Mouse (Mus musculus): Measurements from ENCODE around the gene St8sia1.

Gene St8sia1

DNA sequence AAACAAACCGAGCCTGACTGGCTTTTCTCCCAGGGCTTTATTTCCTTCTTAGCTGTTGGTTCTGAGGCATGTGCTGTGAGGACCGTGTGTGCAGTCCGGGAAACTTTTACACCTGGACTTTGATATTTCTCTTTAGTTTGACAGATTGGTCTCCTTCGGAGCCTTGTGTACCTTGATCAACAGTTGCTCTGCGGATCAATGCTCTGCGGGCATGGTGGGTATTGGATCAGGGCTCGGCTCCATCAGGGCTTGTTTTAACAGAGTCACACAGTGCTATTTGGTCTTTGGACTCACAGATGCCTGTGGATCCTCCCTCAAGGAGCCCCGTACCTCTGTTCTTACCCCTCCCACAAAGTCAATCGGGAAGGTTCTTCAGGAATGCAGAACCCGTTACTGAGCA is 150.2 kb downstream of the St8sia1 start:
- in situ Hi-C loops (cut with MboI; ENCODE audit: low pct_unique_long_range_greater_than_20kb in 1 of 2, low sequenced_read_pairs in 2 of 2, unreplicated experiment in 1 of 2): no loop called here

DNA sequence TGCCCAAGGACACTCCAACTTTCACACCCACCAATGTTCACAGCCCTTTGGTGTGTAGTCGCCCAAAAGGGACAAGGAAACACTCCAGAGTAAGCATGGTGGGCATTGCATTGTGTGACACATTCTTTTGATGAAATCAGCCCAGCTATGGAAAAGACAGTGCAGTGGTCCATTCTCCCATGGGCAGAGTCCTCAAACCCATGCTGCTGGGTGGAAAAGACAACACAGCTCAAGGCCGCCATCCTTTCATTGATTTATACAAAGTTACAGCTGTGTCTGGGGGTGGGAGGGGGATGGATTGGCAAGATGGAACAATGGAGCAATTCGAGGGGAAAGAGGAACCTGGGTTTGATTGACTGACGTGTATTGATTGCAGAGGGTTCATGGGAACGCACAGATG is 151.3 kb downstream of the St8sia1 start:
- in situ Hi-C loops (cut with MboI; ENCODE audit: low pct_unique_long_range_greater_than_20kb in 1 of 2, low sequenced_read_pairs in 2 of 2, unreplicated experiment in 1 of 2): no loop called here

DNA sequence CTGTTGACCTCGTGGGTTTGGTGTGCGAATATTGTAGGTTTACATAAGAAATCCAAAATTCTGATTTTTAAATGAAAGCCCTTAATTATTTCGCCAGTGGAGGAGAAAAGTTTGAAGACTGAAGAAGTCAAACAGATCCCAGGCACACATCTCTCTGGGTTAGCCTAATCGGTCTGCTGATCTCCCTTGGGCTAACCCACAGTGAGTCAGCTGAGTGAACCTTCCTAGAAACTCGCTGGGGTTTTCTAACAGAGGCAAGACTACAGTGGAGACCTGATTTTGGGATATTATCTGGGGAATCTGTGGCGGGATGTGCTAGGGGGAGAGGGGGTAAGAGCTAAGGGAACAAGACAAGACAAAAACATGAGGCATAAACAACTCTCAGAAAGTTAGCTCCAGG is 154.0 kb downstream of the St8sia1 start:
- in situ Hi-C loops (cut with MboI; ENCODE audit: low pct_unique_long_range_greater_than_20kb in 1 of 2, low sequenced_read_pairs in 2 of 2, unreplicated experiment in 1 of 2): no loop called here

DNA sequence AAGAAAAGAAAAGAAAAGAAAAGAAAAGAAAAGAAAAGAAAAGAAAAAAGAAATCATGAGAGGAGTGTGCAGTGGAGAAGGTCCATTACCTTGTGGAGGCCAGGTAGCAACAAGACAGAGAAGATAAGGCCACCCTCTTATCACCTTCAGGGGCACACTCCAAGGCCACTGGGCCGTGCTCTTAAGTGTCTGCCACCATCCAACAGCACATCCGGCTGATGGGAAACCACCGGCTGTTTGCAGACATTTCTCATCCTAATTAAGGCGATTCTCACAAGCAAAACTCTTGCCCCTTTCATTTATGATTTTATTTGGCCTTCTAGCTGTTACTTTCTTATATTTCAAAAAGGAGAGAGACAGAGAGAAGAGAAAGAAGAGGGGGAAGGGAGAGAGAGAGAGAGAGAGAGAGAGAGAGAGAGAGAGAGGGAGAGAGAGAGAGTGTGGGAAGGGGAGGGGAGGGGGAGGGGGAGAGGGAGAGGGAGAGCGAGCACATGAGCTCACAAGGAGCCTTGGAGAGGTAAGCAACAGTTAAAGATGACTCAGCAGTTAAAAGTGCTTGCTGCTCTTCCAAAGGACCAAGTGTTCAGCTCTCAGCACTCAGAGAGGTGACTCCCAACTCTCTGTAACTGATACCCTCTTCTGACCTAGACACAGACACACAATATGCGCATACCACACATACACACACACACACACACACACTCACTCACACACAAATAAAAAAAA is 154.7 kb downstream of the St8sia1 start:
- in situ Hi-C loops (cut with MboI; ENCODE audit: low pct_unique_long_range_greater_than_20kb in 1 of 2, low sequenced_read_pairs in 2 of 2, unreplicated experiment in 1 of 2): no loop called here

DNA sequence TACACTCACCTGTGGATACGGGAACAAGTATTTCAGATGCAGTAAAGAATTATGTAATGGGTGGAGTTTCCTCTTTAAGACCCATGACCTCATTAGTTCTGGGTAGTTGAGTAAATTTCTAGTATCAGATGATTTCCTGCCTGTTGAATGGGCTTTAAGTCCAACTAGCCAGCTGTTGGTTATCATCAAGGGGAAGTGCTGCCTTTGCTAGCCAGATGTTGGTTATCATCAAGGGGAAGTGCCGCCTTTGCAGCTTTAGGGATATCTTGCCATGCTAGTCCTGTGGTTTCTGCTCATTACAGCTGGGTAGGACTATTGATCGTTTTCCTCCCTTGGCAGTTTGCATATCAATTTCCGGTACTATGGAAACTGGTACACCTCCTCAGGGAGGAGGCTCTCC is 157.9 kb downstream of the St8sia1 start:
- in situ Hi-C loops (cut with MboI; ENCODE audit: low pct_unique_long_range_greater_than_20kb in 1 of 2, low sequenced_read_pairs in 2 of 2, unreplicated experiment in 1 of 2): no loop called here

DNA sequence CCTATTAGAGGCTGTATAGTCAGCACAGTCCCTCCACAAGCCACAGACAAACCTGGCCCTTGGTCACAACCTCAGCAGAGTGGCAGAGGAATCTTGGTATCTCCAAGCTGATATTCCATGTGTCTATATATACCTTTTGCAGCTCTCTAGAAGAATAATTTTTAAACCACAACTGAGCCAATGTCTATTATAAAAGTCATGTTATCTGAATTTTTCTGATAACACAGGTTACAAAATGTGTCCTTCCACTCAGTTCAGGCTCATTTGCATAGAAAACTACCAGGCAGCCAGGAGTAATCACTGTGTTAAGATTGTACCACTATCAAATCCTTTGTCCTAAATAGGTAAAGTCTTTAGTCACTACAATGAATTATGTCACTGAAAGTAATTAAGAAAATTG is 159.8 kb downstream of the St8sia1 start, which contains the start of gene Sult6b2:
TSS of gene Sult6b2 (minus strand) at position 101 of the 400 bp plus-strand sequence.
- in situ Hi-C loops (cut with MboI; ENCODE audit: low pct_unique_long_range_greater_than_20kb in 1 of 2, low sequenced_read_pairs in 2 of 2, unreplicated experiment in 1 of 2): no loop called here

DNA sequence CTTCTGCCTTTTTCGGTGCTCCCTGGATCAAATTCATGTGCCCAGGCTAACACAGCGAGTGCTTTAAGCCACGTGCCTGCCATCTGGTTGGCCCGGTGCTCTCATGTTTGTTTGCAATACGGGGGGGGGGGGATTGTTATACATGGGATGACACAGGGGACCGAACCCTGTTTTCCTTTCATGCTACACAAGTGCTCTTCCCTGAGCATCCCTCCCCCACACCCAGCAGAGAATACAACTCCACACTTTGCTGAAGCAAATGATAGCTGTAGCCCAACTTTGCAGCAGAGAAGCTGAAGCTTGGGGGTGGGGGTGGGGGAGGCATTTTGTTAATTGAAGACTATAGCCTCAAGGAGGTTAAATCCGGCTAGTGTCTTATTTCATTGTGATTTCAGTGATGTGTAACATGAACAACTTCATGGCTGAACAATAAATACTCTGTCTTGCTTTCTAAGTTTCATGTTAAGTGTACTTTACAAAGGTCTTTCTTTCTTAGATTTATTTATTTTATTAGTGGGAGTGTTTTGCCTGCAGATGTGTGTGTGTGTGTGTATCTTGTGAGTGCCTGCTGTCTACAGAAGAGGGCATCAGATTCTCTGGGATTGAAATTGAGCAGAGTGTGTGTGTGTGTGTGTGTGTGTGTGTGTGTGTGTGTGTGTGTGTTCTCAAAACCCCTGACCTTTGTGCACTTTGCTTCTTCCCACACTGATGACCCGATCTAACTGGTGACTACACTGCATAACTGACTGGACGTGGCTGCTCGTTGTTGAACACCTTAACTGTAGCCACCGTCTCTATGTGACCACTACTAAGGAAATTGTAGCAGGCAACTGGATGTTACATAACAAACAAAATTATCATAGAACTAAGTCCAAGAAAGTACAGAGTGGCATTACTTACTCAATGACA is 161.4 kb downstream of the St8sia1 start:
- in situ Hi-C loops (cut with MboI; ENCODE audit: low pct_unique_long_range_greater_than_20kb in 1 of 2, low sequenced_read_pairs in 2 of 2, unreplicated experiment in 1 of 2): no loop called here

DNA sequence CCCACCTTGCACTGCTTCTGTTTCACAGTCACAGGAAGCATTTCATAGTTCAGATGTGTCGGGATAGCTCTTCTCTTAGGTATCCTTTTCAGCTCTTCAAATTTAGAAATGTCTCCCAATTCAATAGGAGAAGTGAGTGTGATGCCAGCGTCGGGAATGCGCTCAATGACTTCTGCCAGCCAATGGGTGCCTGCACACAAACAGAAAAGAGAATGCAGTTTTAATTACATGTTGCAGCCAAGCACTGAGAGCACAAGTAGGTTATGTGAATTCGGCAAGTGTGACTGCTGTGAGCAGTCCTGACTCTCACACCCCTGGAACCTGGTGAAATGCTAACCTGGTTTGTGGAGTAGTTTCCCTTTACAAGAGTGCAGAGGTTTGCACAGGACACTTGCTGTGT is 162.6 kb downstream of the St8sia1 start:
- in situ Hi-C loops (cut with MboI; ENCODE audit: low pct_unique_long_range_greater_than_20kb in 1 of 2, low sequenced_read_pairs in 2 of 2, unreplicated experiment in 1 of 2): no loop called here

DNA sequence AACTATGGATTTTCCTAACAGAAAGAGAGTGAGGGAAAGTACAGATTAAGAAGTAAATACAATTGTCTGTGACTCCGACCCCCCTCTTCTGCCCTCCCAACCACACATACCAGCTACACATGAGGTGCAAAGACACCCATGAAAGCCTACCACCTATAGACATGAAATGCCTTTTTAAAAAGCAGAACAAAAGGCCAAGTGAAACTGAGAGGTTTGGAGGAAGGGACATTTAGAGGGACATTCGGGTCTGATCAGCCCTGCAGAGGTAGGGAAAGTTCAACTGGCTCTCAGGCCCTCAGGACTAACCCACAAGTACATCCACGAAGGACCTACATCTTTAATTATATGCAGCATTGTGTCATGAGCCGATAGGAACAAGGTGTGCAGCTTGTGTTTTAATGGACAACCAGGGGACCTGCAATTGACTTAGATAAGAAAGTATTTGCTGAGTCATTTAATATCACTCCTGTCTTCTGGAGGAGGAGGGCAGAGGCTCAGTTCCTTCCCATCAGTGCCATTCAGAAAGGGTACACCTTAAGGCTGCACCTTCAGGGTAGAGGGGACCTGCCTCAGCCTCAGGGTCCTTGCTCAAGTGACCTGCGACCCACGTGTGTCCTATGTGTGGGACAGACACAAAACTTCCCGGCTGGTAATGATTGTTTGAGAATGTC is 164.4 kb downstream of the St8sia1 start:
- in situ Hi-C loops (cut with MboI; ENCODE audit: low pct_unique_long_range_greater_than_20kb in 1 of 2, low sequenced_read_pairs in 2 of 2, unreplicated experiment in 1 of 2): no loop called here

DNA sequence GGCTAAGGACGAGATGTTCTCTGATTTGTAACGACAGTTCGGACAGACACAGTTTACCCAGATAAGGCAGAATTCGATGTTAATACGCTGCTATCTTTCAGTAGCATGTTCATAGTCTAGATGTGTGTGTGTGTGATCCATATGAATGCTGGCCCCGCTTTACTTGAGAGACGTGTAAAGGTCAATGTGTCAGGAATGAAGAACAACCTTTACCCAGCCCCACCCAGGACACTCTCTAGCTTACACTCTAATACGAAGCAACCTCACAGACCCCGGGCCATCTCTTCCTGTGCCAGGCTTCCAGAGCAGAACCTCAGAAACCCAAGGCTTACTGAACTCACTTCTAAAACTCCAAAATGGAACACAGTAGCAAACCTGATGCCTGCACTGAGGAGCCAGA is 165.4 kb downstream of the St8sia1 start:
- in situ Hi-C loops (cut with MboI; ENCODE audit: low pct_unique_long_range_greater_than_20kb in 1 of 2, low sequenced_read_pairs in 2 of 2, unreplicated experiment in 1 of 2): no loop called here

DNA sequence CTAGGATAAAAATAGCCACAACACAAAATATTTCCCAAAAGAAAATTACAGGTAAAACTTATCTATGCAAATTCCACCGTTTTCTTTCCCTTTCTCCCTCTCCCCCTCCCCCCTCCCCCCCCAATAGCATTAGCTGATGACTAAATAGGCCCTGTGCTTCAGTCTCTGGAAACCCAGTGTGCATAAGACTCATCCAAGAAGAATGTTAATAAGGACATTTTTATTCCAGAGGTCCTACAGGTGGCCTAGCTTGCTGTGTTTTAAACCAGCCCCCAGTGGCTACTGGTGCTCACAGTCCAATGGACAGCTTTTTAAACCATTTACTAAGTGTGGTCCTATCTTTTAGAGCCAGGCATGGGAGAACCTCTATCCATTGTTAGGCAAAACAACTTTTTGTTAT is 166.3 kb downstream of the St8sia1 start:
- in situ Hi-C loops (cut with MboI; ENCODE audit: low pct_unique_long_range_greater_than_20kb in 1 of 2, low sequenced_read_pairs in 2 of 2, unreplicated experiment in 1 of 2): no loop called here

DNA sequence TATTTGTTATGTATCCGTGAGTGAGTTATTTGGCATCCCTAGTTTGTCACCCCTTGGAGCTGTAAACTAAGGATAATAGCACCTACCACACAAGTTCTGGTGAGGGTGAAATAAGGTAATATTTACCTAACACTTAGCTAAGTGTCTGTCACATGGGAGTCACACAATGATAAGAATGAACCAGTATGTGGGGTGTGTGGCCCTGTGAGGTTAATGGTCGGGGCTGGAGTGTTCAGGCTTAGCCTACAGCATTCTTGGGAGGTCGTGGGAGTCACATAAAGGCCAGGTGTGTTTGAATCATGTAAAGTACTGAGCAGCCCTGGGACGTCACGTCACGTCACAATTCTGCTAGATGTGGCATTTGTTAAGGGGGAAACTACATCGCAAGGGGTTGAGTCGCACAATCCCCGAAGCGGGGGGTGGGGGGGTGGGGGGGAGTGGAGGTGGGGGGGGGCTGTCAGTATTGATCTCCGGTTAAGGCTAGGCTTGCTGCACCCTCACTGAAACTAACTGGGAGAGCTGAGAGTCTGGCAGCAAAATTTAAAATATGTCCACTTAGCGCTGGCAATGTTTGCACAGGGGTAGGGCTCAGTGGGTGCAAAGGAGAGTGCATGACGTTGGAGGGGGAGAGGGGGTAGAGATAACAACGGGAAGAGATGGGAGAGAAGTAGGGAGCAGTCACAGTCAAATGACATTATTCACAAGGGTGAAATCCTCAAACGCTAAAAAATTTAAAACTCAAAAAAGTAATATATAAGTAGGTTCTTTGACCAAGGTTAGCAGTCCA is 168.4 kb downstream of the St8sia1 start:
- in situ Hi-C loops (cut with MboI; ENCODE audit: low pct_unique_long_range_greater_than_20kb in 1 of 2, low sequenced_read_pairs in 2 of 2, unreplicated experiment in 1 of 2): no loop called here

DNA sequence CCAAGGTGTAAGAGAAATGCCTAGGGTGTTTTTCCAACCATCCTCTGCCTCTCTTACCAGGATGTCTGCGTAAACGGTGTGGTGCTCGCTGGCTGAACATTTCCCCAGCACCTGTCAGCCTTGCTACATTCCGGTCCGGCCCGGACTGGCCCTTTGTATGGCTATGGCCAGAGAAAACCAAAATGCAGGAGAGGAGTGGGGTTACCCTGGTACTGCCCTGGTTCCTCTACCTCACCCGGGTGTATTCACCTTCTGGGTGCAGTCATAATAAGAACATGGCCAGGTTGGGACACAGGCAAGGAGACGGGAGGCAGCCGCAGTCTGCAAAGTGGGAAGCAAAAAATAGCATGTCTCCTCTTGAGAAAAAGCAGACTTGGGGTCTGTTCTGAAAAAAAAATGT is 169.2 kb downstream of the St8sia1 start:
- in situ Hi-C loops (cut with MboI; ENCODE audit: low pct_unique_long_range_greater_than_20kb in 1 of 2, low sequenced_read_pairs in 2 of 2, unreplicated experiment in 1 of 2): no loop called here

DNA sequence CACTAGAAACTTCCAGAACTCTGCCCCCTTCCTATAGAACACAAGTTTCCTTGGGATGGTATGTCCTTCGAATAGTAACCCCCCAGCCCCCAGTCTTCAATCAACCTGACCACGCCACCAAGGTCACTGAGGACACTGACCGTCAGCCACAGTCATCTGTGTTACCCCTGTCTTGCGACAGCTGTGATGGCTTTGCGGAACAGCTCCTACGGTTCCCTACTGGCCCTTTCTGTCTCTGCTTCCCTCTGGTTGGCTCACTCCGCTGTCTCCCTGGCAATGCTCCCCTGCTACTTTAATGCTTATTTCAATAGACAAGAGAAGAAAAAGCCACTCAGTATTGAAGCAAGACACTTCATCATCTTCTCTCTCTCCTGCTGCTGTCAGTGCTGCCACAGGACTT is 170.8 kb downstream of the St8sia1 start:
- in situ Hi-C loops (cut with MboI; ENCODE audit: low pct_unique_long_range_greater_than_20kb in 1 of 2, low sequenced_read_pairs in 2 of 2, unreplicated experiment in 1 of 2): no loop called here

DNA sequence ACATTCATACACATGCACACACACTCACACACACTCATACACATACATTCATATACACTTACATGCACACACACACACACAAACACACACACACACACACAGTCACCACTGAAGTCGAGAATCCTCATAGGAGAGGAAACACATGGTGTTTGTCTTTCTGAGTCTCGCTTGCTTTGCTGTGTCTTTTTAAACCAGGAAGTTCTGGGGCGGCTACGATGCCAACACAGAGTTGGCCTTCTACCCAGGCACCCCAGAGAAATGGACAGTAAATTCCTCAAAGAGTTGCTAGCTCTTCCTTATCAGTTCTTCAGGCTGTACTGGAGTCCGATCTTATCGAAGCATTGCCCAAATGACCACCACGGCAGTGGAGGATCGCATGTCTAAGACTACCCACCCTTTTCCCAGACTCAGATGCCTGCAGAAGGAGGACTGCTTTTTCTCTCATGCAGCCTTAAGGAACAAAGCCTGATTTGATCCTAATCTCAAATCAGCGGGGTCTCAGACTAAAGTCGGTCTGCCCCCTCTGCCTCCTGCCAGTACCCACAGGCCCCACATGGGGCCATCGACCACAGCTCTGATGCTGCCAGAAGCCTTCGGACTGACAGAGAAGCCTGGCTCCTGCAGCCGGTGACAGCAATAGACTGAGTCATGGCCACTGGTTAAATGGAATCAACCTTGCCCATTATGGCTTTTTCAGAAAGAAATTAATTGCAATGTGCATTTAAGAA is 171.8 kb downstream of the St8sia1 start:
- in situ Hi-C loops (cut with MboI; ENCODE audit: low pct_unique_long_range_greater_than_20kb in 1 of 2, low sequenced_read_pairs in 2 of 2, unreplicated experiment in 1 of 2): no loop called here

DNA sequence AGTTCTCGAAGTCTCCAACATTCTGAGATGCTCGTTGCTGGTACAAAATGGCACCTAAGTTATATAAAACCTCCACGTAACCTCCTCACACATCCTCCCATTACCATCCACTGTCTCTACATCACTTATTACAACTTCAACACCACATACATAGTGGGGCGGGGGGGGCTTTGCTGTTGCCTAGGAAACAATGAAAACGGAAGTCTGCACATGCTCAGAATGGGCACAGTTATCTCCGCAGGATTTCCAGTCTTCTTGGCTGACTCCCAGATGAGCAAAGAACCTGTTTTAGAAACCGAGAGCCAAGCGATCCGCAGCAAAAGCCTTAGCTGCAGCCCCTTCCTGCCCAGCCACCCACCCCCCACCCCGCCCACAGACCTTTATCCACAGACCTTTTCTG is 174.5 kb downstream of the St8sia1 start:
- in situ Hi-C loops (cut with MboI; ENCODE audit: low pct_unique_long_range_greater_than_20kb in 1 of 2, low sequenced_read_pairs in 2 of 2, unreplicated experiment in 1 of 2): no loop called here

DNA sequence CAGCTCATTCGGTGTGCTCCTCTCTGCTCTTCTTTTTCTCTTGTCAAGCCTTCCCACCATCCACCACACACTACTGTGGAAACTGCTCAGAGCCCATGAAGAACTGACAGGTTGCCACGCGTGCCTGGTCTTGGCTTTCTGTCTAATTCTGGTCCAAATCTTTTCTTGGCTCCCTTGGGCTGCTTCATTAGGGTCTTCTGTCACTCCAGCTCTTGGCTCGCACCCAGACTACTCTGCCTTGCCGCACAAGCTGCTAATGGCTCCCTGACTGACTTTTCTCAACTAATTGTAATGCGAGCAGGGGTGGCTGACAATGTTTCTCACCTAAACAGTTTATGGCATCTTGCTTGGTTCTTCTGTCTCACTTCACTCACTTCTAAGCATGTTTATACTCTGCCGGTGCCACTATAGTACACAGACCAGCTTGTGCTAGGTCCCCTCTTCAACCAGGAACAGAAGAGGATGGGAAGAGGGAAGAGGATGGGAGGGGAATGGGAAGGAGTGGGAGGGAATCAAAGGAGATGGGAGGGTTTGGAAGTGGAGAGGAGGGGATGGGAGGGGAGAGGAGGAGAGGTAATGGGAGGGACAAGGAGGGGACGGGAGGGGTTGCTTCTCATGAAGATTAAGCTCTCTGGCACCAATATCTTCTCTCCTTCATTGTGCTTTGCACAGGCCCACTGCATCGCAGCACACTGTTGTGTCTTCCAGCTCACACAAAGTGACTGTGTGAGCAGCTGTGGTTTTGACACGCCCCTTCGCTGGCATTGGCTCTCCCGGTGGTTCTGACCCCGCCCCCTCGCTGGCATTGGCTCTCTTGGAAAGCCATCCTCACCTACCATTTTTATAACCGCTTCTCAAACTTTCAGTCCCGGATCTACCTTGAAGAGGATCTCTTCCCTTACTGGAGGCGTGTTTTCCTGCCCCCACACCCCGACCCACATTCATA is 175.9 kb downstream of the St8sia1 start:
- in situ Hi-C loops (cut with MboI; ENCODE audit: low pct_unique_long_range_greater_than_20kb in 1 of 2, low sequenced_read_pairs in 2 of 2, unreplicated experiment in 1 of 2): no loop called here

All from mouse embryonic stem cell (cell line).